Mouse (Mus musculus) megakaryocyte, embryonic 14.5 days (primary cell): ENCODE measurements around the gene Itgb2l.

Source experiments
- FLI1 ChIP-seq: IDR thresholded peaks from 2 replicates; pipeline ENCODE4 v1.6.1; 2012; ENCODE audit warnings: low read length, inconsistent platforms, mixed read lengths
- GATA1 ChIP-seq: IDR thresholded peaks from 3 replicates; pipeline ENCODE4 v1.6.1; 2012; ENCODE audit warnings: mixed read lengths, low read length, inconsistent platforms, borderline replicate concordance

- no peak for TF ChIP-seq GATA1
- no peak for TF ChIP-seq FLI1
These were observed 18.4 kb downstream of the Itgb2l start for GRCm38 (mm10) chr16:96425044-96425443.
